Mouse (Mus musculus) sigmoid colon, adult 10 weeks (tissue): ENCODE results near the gene Gria1. TPM values are rescaled to one million over a fixed set of nuclear protein-coding genes. Genes with fewer than 3 reads are reported as not detected.

Experiments
- polyA plus RNA-seq: library from polyadenylated mRNA; stranded (reverse); fragments of 350-450 nt; fragmentation: Illumina TruSeq; extraction: RNeasy Lipid Tissue Mini Kit (QIAGEN cat#74804); gene quantifications from one replicate; pipeline ENCODE4 v1.2.3, GENCODE M21; 2014; ENCODE audit warnings: low read depth, low replicate concordance

The Gria1 gene
- 0.25 TPM for polyA plus RNA-seq

GRCm38 (mm10) chr11:57011024-57011690 is at the start of gene Gria1:
Gene Gria1, plus strand, starts transcription at chr11:57011387.

